Mouse (Mus musculus) kidney, postnatal 0 days (tissue): ENCODE results near the gene Pitpnm1. TPM values are rescaled to one million over a fixed set of nuclear protein-coding genes. Genes with fewer than 3 reads are reported as not detected.

Experiments used
- ATAC-seq: fragments of 200-750 bp; cut with Nextera tagmentation; replicated peaks from 2 replicates; pipeline ENCODE4 v1.8.0; 2017; ENCODE audit warnings: low read depth, moderate number of reproducible peaks, moderate TSS enrichment, moderate library complexity; ENCODE audit not compliant: low FRiP score
- DNase-seq: peaks from one replicate; pipeline ENCODE4 v3.0.0-alpha.2; 2016; ENCODE audit warnings: low spot score
- H3K27ac ChIP-seq: fragments of 300-500 bp; sonication (generic); 2 replicates; pipeline ENCODE4 v1.5.1; 2014; ENCODE audit warnings: mild to moderate bottlenecking
- H3K27me3 ChIP-seq: fragments of 300-500 bp; sonication (generic); 2 replicates; pipeline ENCODE4 v1.6.1; 2014; ENCODE audit warnings: low read length, mixed read lengths; ENCODE audit not compliant: insufficient read depth
- H3K36me3 ChIP-seq: fragments of 300-500 bp; sonication (generic); 2 replicates; pipeline ENCODE4 v1.6.1; 2014; ENCODE audit warnings: low read length, mixed read lengths; ENCODE audit not compliant: insufficient read depth
- H3K4me1 ChIP-seq: fragments of 300-500 bp; sonication (generic); replicated peaks from 2 replicates; pipeline ENCODE4 v1.6.1; 2014; ENCODE audit warnings: antibody characterized with exemption, low read length, mixed read lengths; ENCODE audit not compliant: insufficient read depth
- H3K4me2 ChIP-seq: fragments of 300-500 bp; sonication (generic); 2 replicates; pipeline ENCODE4 v1.6.1; 2014; ENCODE audit warnings: mild to moderate bottlenecking, low read length, moderate library complexity, mixed read lengths
- H3K4me3 ChIP-seq: fragments of 300-500 bp; sonication (generic); replicated peaks from 2 replicates; pipeline ENCODE4 v1.5.1; 2014; ENCODE audit warnings: low read depth, low read length
- H3K9ac ChIP-seq: fragments of 300-500 bp; sonication (generic); 2 replicates; pipeline ENCODE4 v1.6.1; 2014; ENCODE audit warnings: low read depth, low read length
- H3K9me3 ChIP-seq: fragments of 300-500 bp; sonication (generic); replicated peaks from 2 replicates; pipeline ENCODE4 v1.6.1; 2016; ENCODE audit warnings: low read length, inconsistent platforms, mixed read lengths
- CTCF ChIP-seq: IDR thresholded peaks from 2 replicates; pipeline ENCODE4 v1.5.1; 2016; ENCODE audit warnings: antibody characterized with exemption, low read depth, mild to moderate bottlenecking, moderate library complexity
- WGBS: fragments of 180-500 bp; shearing (Covaris S2); extraction: QIAGEN DNeasy Blood & Tissue Kit; methylation state at CpG from one replicate; pipeline ENCODE4 v1.1.7; 2014; 5-methylcytosine and 5-hydroxymethylcytosine counted together
- polyA plus RNA-seq: library from polyadenylated mRNA; unstranded; fragments of >200 nt; fragmentation: Nextera tagmentation; extraction: Ambion mirVana; gene quantifications from 2 replicates; pipeline ENCODE4 v1.2.1, GENCODE M21; 2015

Gene Pitpnm1
- polyA plus RNA-seq, 1 experiment from 2014 or later: 12.2 TPM

DNA sequence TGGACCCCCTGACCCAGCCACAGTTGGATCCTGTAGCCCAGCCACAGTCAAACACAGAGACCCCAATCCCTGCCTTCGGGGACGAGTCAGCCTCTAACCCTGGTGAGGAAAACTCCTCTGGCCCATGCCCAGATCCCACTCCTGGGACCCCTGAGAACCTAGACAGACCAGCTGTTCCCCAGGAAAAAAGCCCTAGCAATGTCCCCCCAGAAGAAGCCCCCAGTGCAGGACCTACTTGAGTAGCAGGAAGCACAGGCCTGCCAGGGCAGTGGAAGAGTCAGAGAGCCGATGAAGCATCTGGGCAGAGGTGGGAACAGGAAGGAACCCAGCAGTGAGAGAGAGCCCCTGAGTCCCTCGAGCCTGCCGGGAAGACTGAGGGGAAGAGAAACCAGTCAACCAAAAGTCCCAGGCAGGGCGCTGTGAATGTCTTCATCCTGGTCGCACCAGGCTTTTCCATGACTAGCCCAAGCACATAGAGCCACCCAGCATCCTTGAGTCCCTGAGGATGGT lies 44.0 kb downstream of the Pitpnm1 start, which contains the start of gene Cabp4:
Gene Cabp4 (minus strand): TSS at position 275 of the 510 bp plus-strand sequence.
- ATAC-seq: no peak
- no peak for TF ChIP-seq CTCF
- no peak within 1 kb of the TSS for H3K4me2 ChIP-seq
- 76% methylated on average over 7 of the region's 7 CpGs for WGBS
- H3K9me3 ChIP-seq: no peaks in the 10 kb centered on the region
- H3K27me3 ChIP-seq: no peaks in the 10 kb centered on the region
- H3K4me1 ChIP-seq: peaks cover 3% of the 10 kb centered on the region; the same call in 1 of the 2 replicates
- no peak within 1 kb of the TSS for H3K27ac ChIP-seq
- no peak for DNase-seq
- no peak within 1 kb of the TSS for H3K4me3 ChIP-seq
- H3K9ac ChIP-seq: no peak within 1 kb of the TSS
- H3K36me3 ChIP-seq: no peaks in the 10 kb centered on the region

DNA sequence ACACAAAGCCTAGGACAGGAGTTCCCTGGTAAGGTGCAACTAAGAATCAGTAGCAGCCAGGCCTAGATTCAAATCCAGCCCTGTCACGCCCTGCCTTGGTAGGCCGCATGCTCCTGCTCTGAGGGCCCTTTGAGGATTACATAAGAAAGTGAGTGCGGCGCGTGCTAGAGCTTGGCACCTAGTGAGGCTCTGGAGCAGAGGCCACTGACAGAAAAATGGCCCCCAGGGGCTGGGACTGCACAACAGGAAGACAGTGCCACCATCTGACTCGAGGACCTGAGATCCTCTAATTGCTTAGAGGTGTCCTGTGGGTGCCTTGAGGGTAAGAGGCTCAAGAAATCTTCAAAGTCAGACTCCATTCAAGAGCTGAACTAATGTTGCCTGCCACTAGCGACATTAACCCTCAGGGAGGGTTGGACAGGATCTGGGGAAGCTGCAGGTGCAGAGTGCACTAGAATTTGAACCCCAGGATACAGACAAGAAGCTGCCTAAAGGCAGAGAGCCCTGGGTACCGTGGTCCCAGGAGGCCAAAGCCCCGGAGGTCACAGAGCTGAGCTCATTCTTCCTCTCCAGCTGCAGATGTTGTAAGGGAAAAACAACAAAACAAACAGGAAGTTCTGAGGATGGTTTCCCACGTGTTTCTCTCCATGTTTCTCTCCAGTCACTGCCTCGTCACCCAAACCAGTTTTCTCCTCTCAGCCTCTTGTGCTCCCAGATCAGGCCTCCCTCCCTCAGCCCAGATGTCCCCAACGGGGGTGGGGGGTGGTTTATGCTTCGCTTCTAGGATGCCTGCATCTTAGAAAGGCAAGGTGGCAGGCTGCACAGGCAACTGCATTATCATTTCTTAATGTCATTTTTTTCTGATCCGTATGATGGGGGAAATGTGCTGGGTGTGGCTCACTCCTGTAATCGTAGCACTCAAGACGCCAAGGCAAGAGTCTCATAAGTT lies 45.0 kb downstream of the Pitpnm1 start:
- H3K4me2 ChIP-seq: no peak overlapping the region
- no peaks in the 10 kb centered on the region for H3K27me3 ChIP-seq
- no peak overlapping the region for H3K9ac ChIP-seq
- no peak overlapping the region for H3K27ac ChIP-seq
- TF ChIP-seq CTCF: no peak
- ATAC-seq (no peak), DNase-seq (no peak)
- H3K4me3 ChIP-seq: no peak overlapping the region
- H3K36me3 ChIP-seq: no peaks in the 10 kb centered on the region
- H3K9me3 ChIP-seq: no peaks in the 10 kb centered on the region
- H3K4me1 ChIP-seq: peaks cover 11% of the 10 kb centered on the region; the same call in 1 of the 2 replicates
- 75% methylated on average over 16 of the region's 16 CpGs for WGBS

DNA sequence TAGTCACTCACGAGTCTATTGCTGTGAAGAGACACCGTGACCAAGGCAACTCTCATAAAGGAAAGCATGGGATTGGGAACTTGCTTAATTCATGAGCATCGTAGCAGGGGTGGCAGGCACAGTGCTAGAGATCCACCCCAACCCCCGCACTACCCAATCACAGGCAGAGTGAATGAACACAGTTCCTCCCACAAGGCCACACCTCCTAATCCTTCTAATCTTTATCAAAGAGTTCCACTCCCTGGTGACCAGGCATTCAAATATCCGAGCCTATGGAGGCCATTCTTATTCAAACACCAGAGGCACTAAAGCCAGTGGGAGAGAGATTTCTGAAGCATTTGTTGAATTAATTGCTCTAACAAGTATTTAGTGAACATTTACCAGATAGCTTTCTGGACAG lies 46.1 kb downstream of the Pitpnm1 start:
- peaks cover 6% of the 10 kb centered on the region for H3K36me3 ChIP-seq
- no peaks in the 10 kb centered on the region for H3K27me3 ChIP-seq
- H3K4me2 ChIP-seq: no peak overlapping the region
- ATAC-seq (no peak), DNase-seq (no peak)
- H3K27ac ChIP-seq: no peak overlapping the region
- no peak overlapping the region for H3K4me3 ChIP-seq
- H3K9ac ChIP-seq: no peak overlapping the region
- TF ChIP-seq CTCF: no peak
- H3K4me1 ChIP-seq: peaks cover 11% of the 10 kb centered on the region; the same call in 1 of the 2 replicates
- no peaks in the 10 kb centered on the region for H3K9me3 ChIP-seq
- WGBS: 84% methylated on average over 5 of the region's 5 CpGs

DNA sequence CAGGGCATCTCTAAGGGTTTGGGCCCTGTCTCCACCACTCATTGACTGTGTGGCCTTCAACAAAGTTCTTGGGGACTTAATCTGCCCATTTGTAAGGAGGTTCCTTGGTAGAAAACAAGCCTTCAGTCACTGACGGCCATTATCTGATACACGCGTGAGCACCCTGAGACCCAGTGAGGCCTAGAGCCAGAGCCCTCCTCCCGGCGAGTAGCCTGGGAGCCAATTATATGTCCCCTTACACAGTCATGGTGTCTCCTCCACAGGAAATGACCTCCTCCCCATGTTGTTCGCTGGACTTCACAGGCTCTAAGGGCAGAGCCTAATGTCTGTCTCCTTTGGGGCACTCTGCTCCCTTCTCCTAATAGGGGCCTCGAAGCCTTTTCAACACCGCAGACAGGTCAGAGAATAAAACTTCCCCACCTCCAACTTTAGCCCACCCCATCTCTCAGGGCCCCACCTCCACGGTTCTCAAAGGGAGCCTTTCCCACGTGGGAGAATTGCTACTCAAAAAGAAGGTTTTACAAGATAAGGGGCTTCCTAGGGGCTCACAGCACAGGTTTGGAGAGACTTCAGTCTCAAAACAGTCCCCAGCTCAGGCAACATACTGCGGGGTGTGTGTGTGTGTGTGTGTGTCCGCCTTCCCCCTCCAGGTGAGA lies 46.7 kb downstream of the Pitpnm1 start:
- H3K4me1 ChIP-seq: peaks cover 11% of the 10 kb centered on the region; the same call in 1 of the 2 replicates
- ATAC-seq (no peak), DNase-seq (no peak)
- 70% methylated on average over 12 of the region's 12 CpGs for WGBS
- no peak for TF ChIP-seq CTCF
- H3K9ac ChIP-seq: no peak overlapping the region
- H3K4me3 ChIP-seq: no peak overlapping the region
- H3K4me2 ChIP-seq: no peak overlapping the region
- peaks cover 11% of the 10 kb centered on the region for H3K36me3 ChIP-seq
- H3K27me3 ChIP-seq: no peaks in the 10 kb centered on the region
- no peak overlapping the region for H3K27ac ChIP-seq
- H3K9me3 ChIP-seq: no peaks in the 10 kb centered on the region

DNA sequence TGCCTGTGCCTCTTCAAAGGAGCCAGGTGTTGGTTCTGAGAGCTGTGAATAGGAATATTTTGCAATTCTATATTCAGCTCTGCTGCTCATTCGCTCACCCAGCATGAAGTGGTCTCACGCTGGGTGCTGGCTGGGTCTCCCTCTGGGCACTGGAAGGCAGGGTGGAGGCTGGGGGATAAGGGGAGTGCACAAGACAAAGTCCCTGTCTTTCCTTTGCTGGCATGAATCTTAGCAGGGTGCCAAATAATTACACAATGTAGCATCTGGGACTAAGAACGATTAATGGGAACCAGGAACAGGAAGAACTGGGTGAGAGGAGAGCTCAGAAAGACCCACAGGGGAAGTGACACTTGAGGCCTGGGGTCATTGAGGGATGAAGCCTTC lies 47.2 kb downstream of the Pitpnm1 start:
- DNase-seq (no peak), ATAC-seq (no peak)
- peaks cover 11% of the 10 kb centered on the region; the same call in 1 of the 2 replicates for H3K4me1 ChIP-seq
- H3K4me2 ChIP-seq: no peak overlapping the region
- H3K9ac ChIP-seq: no peak overlapping the region
- H3K27ac ChIP-seq: no peak overlapping the region
- H3K27me3 ChIP-seq: no peaks in the 10 kb centered on the region
- WGBS: 75% methylated on average over 3 of the region's 3 CpGs
- no peak for TF ChIP-seq CTCF
- no peaks in the 10 kb centered on the region for H3K9me3 ChIP-seq
- H3K4me3 ChIP-seq: no peak overlapping the region
- peaks cover 11% of the 10 kb centered on the region for H3K36me3 ChIP-seq
